Mouse (Mus musculus) lung, adult 2 months (tissue): Measurements from ENCODE around the gene Zfp113.

ENCODE experiments used
- CTCF ChIP-seq: fragments of 200-500 bp; IDR thresholded peaks from 2 replicates; pipeline ENCODE4 v1.5.1; 2011; ENCODE audit warnings: mild to moderate bottlenecking, low read length, control low read depth; ENCODE audit not compliant: insufficient read depth
- POLR2A ChIP-seq: fragments of 200-500 bp; IDR thresholded peaks from 2 replicates; pipeline ENCODE4 v1.6.1; 2011; ENCODE audit warnings: low read depth, mild to moderate bottlenecking, control low read depth, low read length, borderline replicate concordance; ENCODE audit errors: extremely low read depth

DNA sequence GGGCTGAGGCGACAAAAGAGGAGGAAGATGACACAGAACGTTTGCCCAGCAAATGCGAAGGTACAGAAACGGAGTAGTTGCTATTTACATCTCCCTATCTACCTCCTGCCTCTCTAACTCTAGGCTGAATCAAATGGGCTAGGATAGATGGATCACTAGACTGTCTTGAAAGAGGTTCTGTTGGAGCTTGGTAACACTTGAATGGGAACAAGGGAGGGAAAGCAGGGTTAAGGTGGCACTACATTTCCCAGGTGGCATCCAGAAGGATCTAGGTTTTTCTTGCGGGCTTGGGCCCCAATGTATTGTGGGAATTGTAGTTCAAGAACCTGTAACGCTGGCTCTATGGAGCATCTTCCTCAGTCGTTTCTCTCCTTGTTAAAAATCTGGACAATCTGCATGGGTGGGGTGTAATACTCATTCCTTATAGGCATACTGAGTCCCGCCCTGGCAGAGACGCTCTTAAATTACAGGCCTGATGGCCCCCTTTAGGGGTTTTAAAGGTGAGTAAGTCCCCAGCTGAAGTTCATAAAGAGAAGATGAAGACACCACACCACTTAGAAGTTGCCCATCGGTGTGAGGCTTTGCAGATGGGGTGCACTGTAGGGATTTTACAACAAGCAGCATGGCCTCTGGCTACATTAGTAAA, 32.2 kb upstream of the Zfp113 start:
- TF ChIP-seq POLR2A (no peak), CTCF (no peak)
